Mouse (Mus musculus) hindlimb bud, embryonic 11.5 days (tissue): Measurements from ENCODE around the gene Slc9a3r2.
A peak's percentile ranks its signal among the peaks of the same experiment; 100 is the strongest.
"Not testable (repeated sequence)": the region's sequence is repeated elsewhere in the genome, so short reads cannot be mapped to it uniquely, and the experiment has no call there.

ENCODE experiments used
- DNase-seq: peaks from one replicate; pipeline ENCODE4 v3.0.0-alpha.2; 2012; ENCODE audit warnings: low read depth, low spot score; ENCODE audit errors: extremely low spot score

Slc9a3r2 gene

GRCm38 (mm10) chr17:24650070-24650616 lies at the start of gene Slc9a3r2:
TSS of gene Slc9a3r2 (minus strand) at chr17:24650327.
- no peak for DNase-seq

- DNase-seq, result no peak
Observed at GRCm38 (mm10) chr17:24699473-24699872, 49.3 kb upstream of the Slc9a3r2 start.

GRCm38 (mm10) chr17:24698715-24699114 lies 48.6 kb upstream of the Slc9a3r2 start:
- no peak for DNase-seq

- no peak for DNase-seq
Observed at GRCm38 (mm10) chr17:24697985-24698384, 47.9 kb upstream of the Slc9a3r2 start.

- DNase-seq, result no peak
Observed at GRCm38 (mm10) chr17:24696011-24696697, 46.0 kb upstream of the Slc9a3r2 start, which contains the start of the genes Gfer and Noxo1. TSS of gene Gfer (minus strand) at chr17:24696156. TSS of gene Noxo1 (plus strand) at chr17:24696234.

GRCm38 (mm10) chr17:24695326-24696010 lies 45.3 kb upstream of the Slc9a3r2 start:
- DNase-seq, result no peak

- DNase-seq, result no peak
Observed at GRCm38 (mm10) chr17:24692385-24692784, 42.3 kb upstream of the Slc9a3r2 start.

GRCm38 (mm10) chr17:24689251-24690081 lies 39.3 kb upstream of the Slc9a3r2 start, which contains the start of gene Syngr3:
TSS of gene Syngr3 (minus strand) at chr17:24689955.
- no peak for DNase-seq

- no peak for DNase-seq
Observed at GRCm38 (mm10) chr17:24687599-24687998, 37.5 kb upstream of the Slc9a3r2 start.

- no peak for DNase-seq
Observed at GRCm38 (mm10) chr17:24687146-24687595, 37.0 kb upstream of the Slc9a3r2 start.

- DNase-seq, result no peak
Observed at GRCm38 (mm10) chr17:24686514-24686913, 36.4 kb upstream of the Slc9a3r2 start.

- no peak for DNase-seq
Observed at GRCm38 (mm10) chr17:24677500-24678080, 27.5 kb upstream of the Slc9a3r2 start.

GRCm38 (mm10) chr17:24676877-24677276 lies 26.8 kb upstream of the Slc9a3r2 start:
- no peak for DNase-seq

GRCm38 (mm10) chr17:24676187-24676586 lies 26.1 kb upstream of the Slc9a3r2 start:
- DNase-seq, result peak; percentile 54

GRCm38 (mm10) chr17:24674277-24674676 lies 24.1 kb upstream of the Slc9a3r2 start:
- no peak for DNase-seq

- no peak for DNase-seq
Observed at GRCm38 (mm10) chr17:24672141-24672540, 22.0 kb upstream of the Slc9a3r2 start.

- DNase-seq, result no peak
Observed at GRCm38 (mm10) chr17:24671346-24671745, 21.2 kb upstream of the Slc9a3r2 start.

GRCm38 (mm10) chr17:24670246-24670844 lies 20.2 kb upstream of the Slc9a3r2 start:
- DNase-seq, result no peak

- peak; percentile 56 for DNase-seq
Observed at GRCm38 (mm10) chr17:24669545-24670245, 19.6 kb upstream of the Slc9a3r2 start, which contains the start of gene Zfp598. TSS of gene Zfp598 (plus strand) at chr17:24669687.

GRCm38 (mm10) chr17:24669214-24669544 lies 19.1 kb upstream of the Slc9a3r2 start:
- DNase-seq, result not testable (repeated sequence)
